Mouse (Mus musculus): ENCODE results near the gene Mef2c. TPM values are rescaled to one million over a fixed set of nuclear protein-coding genes. Genes with fewer than 3 reads are reported as not detected.

The Mef2c gene
- polyA plus RNA-seq (2015; fragmentation: Nextera tagmentation; extraction: Ambion mirVana), result 26.3 and 30.6 TPM in 2 replicates

DNA sequence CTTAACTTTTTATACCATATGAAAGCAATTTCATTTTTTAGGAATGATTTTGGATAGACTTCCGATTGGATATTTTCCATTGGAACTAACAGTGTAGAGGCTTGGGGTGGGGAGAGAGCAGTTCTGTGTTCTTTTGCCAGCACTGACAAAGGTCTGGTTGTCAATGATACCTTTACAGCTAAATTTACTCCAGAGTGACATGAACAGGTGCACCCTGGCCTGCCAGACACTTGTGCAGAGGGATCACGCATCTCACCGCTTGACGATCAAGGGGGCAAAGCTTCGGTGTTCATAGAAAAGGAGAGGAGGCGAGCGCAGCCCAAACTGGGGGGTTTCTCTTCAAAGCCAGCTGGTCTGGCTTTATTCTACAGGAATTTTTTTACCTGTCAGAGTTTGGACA, at the start of gene Mef2c:
Gene Mef2c, plus strand, starts transcription at position 116 of the 400 bp plus-strand sequence.
- no peak within 1 kb of the TSS for H3K27ac ChIP-seq (ENCODE audit: low read length)

DNA sequence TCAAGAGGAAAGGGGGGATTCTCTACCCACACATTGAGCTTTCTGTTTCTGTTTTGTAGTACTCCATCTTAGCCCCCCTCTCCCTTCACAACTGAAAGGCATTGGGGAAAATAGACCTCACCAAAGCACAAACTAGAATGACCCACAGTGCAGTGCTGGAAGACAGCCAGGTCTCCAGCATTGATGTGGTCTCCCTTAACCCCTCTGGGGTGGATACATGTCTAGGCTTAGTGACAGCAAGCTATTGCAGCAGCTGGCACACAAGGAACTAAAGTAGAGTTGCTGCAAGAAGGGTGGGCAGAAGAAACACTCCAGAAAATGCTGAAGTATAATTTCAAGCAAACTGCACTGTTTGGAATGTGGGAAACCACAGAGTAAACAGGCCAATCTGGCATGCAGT, 45.1 kb upstream of the Mef2c start:
- Histone ChIP-seq H3K4me3 (ENCODE audit: low read length) (no peak overlapping the region), H3K9ac (ENCODE audit: low read depth, low read length) (no peak overlapping the region), H3K4me2 (ENCODE audit: low read depth, low read length) (no peak overlapping the region), H3K4me1 (ENCODE audit: control insufficient read depth, insufficient read depth, low read length) (no peaks in the 10 kb centered on the region), H3K27ac (ENCODE audit: low read length) (no peak overlapping the region), H3K9me3 (ENCODE audit: control insufficient read depth, low read length) (no peaks in the 10 kb centered on the region), H3K27me3 (replicated peaks; ENCODE audit: control insufficient read depth, insufficient read depth, low read length) (no peaks in the 10 kb centered on the region), H3K36me3 (ENCODE audit: control insufficient read depth, insufficient read depth, low read length) (no peaks in the 10 kb centered on the region)
- no peak for ATAC-seq

More for the DNA sequence above, at the start of gene Mef2c:
- no peak for ATAC-seq
- Histone ChIP-seq H3K9me3 (ENCODE audit: control insufficient read depth, low read length) (no peaks in the 10 kb centered on the region), H3K4me2 (ENCODE audit: low read depth, low read length) (no peak within 1 kb of the TSS), H3K27me3 (replicated peaks; ENCODE audit: control insufficient read depth, insufficient read depth, low read length) (no peaks in the 10 kb centered on the region), H3K4me3 (ENCODE audit: low read length) (no peak within 1 kb of the TSS), H3K36me3 (ENCODE audit: control insufficient read depth, insufficient read depth, low read length) (no peaks in the 10 kb centered on the region), H3K4me1 (ENCODE audit: control insufficient read depth, insufficient read depth, low read length) (no peaks in the 10 kb centered on the region), H3K9ac (ENCODE audit: low read depth, low read length) (no peak within 1 kb of the TSS)
- WGBS, result 90% methylated on average over 7 of the region's 7 CpGs

GRCm38 (mm10) chr13:83459600-83459999, 44.2 kb upstream of the Mef2c start:
- Histone ChIP-seq H3K4me1 (ENCODE audit: control insufficient read depth, insufficient read depth, low read length) (no peaks in the 10 kb centered on the region), H3K27me3 (replicated peaks; ENCODE audit: control insufficient read depth, insufficient read depth, low read length) (no peaks in the 10 kb centered on the region), H3K27ac (ENCODE audit: low read length) (no peak overlapping the region), H3K9ac (ENCODE audit: low read depth, low read length) (no peak overlapping the region), H3K36me3 (ENCODE audit: control insufficient read depth, insufficient read depth, low read length) (no peaks in the 10 kb centered on the region), H3K4me3 (ENCODE audit: low read length) (no peak overlapping the region), H3K9me3 (ENCODE audit: control insufficient read depth, low read length) (no peaks in the 10 kb centered on the region), H3K4me2 (ENCODE audit: low read depth, low read length) (no peak overlapping the region)
- ATAC-seq, result no peak
- WGBS, result 92% methylated on average over 3 of the region's 3 CpGs

DNA sequence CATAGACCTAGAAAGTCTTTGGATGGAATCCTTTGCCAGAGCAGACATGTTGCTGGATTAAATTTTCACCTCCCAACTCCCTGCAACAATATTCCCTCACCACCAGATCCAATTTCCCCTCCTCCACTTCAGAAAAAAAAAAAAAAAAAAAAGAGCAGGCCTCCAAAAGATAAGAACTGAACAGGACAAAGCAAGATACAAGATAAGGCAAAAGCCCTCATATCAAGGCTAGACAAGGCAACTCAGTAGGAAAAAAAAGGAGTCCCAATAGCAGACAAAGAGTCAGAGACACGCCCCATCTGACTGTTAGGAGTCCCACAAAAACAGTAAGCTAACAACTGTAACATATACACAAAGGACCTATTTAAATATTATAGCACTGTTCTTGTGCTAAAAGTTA, 43.2 kb upstream of the Mef2c start:
- H3K27ac ChIP-seq (ENCODE audit: low read length), result no peak overlapping the region
- no peak overlapping the region for H3K9ac ChIP-seq (ENCODE audit: low read depth, low read length)
- ATAC-seq, result no peak
- no peaks in the 10 kb centered on the region for H3K9me3 ChIP-seq (ENCODE audit: control insufficient read depth, low read length)
- no peak overlapping the region for H3K4me3 ChIP-seq (ENCODE audit: low read length)
- H3K4me1 ChIP-seq (ENCODE audit: control insufficient read depth, insufficient read depth, low read length), result no peaks in the 10 kb centered on the region
- no peaks in the 10 kb centered on the region for H3K27me3 ChIP-seq (replicated peaks; ENCODE audit: control insufficient read depth, insufficient read depth, low read length)
- no peak overlapping the region for H3K4me2 ChIP-seq (ENCODE audit: low read depth, low read length)
- H3K36me3 ChIP-seq (ENCODE audit: control insufficient read depth, insufficient read depth, low read length), result no peaks in the 10 kb centered on the region
- 83% methylated on average over 1 of the region's 1 CpGs for WGBS

DNA sequence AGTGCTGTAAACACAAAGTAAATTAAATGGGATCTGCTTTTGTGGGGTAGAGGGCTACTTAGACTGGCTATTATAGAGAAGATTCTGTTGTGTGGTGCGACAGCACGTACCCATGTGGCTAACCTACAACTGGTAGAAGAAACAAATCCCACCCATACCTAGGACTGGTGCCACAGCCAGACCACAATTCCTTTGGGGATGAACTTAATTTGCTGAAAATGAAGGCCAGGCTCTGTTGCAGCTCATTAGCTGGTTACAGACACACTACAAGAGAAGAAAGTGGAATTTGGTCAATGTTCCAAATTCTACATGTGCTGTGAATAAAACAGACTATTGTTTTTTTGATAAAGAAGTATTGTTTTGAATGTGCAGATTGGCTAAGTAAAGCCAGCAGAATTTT, 42.3 kb upstream of the Mef2c start:
- Histone ChIP-seq H3K4me2 (ENCODE audit: low read depth, low read length) (no peak overlapping the region), H3K4me3 (ENCODE audit: low read length) (no peak overlapping the region), H3K27me3 (replicated peaks; ENCODE audit: control insufficient read depth, insufficient read depth, low read length) (no peaks in the 10 kb centered on the region), H3K27ac (ENCODE audit: low read length) (no peak overlapping the region), H3K4me1 (ENCODE audit: control insufficient read depth, insufficient read depth, low read length) (no peaks in the 10 kb centered on the region), H3K36me3 (ENCODE audit: control insufficient read depth, insufficient read depth, low read length) (no peaks in the 10 kb centered on the region), H3K9me3 (ENCODE audit: control insufficient read depth, low read length) (no peaks in the 10 kb centered on the region), H3K9ac (ENCODE audit: low read depth, low read length) (no peak overlapping the region)
- no peak for ATAC-seq
- 71% methylated on average over 2 of the region's 2 CpGs for WGBS

- Histone ChIP-seq H3K4me1 (ENCODE audit: control insufficient read depth, insufficient read depth, low read length) (no peaks in the 10 kb centered on the region), H3K9ac (ENCODE audit: low read depth, low read length) (no peak overlapping the region), H3K27me3 (replicated peaks; ENCODE audit: control insufficient read depth, insufficient read depth, low read length) (no peaks in the 10 kb centered on the region), H3K4me3 (ENCODE audit: low read length) (no peak overlapping the region), H3K36me3 (ENCODE audit: control insufficient read depth, insufficient read depth, low read length) (no peaks in the 10 kb centered on the region), H3K4me2 (ENCODE audit: low read depth, low read length) (no peak overlapping the region), H3K9me3 (ENCODE audit: control insufficient read depth, low read length) (no peaks in the 10 kb centered on the region), H3K27ac (ENCODE audit: low read length) (no peak overlapping the region)
- WGBS, result 84% methylated on average over 5 of the region's 5 CpGs
- no peak for ATAC-seq
These were observed 37.1 kb upstream of the Mef2c start for GRCm38 (mm10) chr13:83466756-83467155.

DNA sequence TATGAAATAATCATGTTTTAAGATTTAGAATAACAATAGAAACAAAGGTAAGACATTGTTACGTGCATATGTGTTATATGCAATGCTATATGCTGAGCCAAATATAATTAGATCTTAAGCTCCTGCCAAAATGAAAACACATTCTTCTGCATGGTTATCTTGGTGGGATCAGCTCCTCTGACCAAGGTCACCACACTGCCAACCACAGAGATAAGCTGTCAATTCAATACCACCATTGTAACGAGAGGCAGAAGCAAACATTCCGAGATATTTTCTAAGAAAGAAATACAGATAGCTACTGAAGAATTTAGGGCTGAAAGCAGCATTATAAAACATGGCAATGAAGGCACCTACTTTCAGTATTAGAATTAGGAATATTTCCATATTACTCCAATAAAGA, 35.0 kb upstream of the Mef2c start:
- Histone ChIP-seq H3K4me2 (ENCODE audit: low read depth, low read length) (no peak overlapping the region), H3K9me3 (ENCODE audit: control insufficient read depth, low read length) (no peaks in the 10 kb centered on the region), H3K4me3 (ENCODE audit: low read length) (no peak overlapping the region), H3K4me1 (ENCODE audit: control insufficient read depth, insufficient read depth, low read length) (no peaks in the 10 kb centered on the region), H3K27ac (ENCODE audit: low read length) (no peak overlapping the region), H3K9ac (ENCODE audit: low read depth, low read length) (no peak overlapping the region), H3K36me3 (ENCODE audit: control insufficient read depth, insufficient read depth, low read length) (no peaks in the 10 kb centered on the region), H3K27me3 (replicated peaks; ENCODE audit: control insufficient read depth, insufficient read depth, low read length) (no peaks in the 10 kb centered on the region)
- ATAC-seq, result no peak
- WGBS, result 54% methylated on average over 3 of the region's 3 CpGs

DNA sequence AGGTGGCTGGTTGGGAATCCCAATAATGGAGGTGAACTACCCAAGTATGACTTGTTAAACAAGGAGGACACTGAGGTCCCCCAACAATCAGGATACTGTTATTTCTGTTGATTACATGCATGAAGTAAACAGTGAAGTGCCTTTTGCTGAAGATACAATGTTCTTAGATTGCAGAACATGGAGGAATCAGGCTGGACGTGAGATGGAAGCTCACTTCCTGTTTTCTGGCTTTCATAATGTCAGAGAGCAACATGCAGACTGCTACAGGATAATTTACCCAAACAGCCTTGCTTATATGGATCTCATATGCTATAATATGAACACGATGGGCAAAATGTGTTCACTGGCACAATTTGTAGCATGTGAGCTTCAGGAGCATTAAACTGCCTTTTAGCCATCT, 30.1 kb upstream of the Mef2c start:
- Histone ChIP-seq H3K9me3 (ENCODE audit: control insufficient read depth, low read length) (no peaks in the 10 kb centered on the region), H3K9ac (ENCODE audit: low read depth, low read length) (no peak overlapping the region), H3K27ac (ENCODE audit: low read length) (no peak overlapping the region), H3K4me3 (ENCODE audit: low read length) (no peak overlapping the region), H3K27me3 (replicated peaks; ENCODE audit: control insufficient read depth, insufficient read depth, low read length) (no peaks in the 10 kb centered on the region), H3K4me1 (ENCODE audit: control insufficient read depth, insufficient read depth, low read length) (no peaks in the 10 kb centered on the region), H3K4me2 (ENCODE audit: low read depth, low read length) (no peak overlapping the region), H3K36me3 (ENCODE audit: control insufficient read depth, insufficient read depth, low read length) (no peaks in the 10 kb centered on the region)
- ATAC-seq, result no peak
- 81% methylated on average over 2 of the region's 2 CpGs for WGBS

DNA sequence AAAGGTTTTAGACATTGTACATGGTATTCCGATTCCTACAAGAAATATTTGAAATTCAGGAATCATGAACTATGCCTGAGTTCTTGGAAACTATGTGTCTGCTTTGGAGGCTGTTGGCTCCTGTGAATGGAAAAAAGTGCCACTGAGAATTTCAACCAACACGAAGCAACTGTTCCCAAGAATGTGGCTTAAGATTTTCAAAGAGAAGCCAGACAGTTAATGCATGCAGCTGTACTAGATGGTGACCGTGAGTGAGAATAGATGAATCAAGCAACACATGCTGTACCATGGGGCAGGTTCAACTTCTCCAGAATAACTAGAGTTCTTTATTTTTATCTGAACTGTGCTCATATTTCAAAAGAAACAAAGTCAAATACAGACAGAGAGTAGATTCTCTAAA, 23.4 kb upstream of the Mef2c start:
- no peak overlapping the region for H3K9ac ChIP-seq (ENCODE audit: low read depth, low read length)
- no peak for ATAC-seq
- no peak overlapping the region for H3K27ac ChIP-seq (ENCODE audit: low read length)
- H3K9me3 ChIP-seq (ENCODE audit: control insufficient read depth, low read length), result no peaks in the 10 kb centered on the region
- no peaks in the 10 kb centered on the region for H3K27me3 ChIP-seq (replicated peaks; ENCODE audit: control insufficient read depth, insufficient read depth, low read length)
- no peak overlapping the region for H3K4me2 ChIP-seq (ENCODE audit: low read depth, low read length)
- no peaks in the 10 kb centered on the region for H3K36me3 ChIP-seq (ENCODE audit: control insufficient read depth, insufficient read depth, low read length)
- WGBS, result 72% methylated on average over 3 of the region's 3 CpGs
- H3K4me1 ChIP-seq (ENCODE audit: control insufficient read depth, insufficient read depth, low read length), result no peaks in the 10 kb centered on the region
- H3K4me3 ChIP-seq (ENCODE audit: low read length), result no peak overlapping the region

DNA sequence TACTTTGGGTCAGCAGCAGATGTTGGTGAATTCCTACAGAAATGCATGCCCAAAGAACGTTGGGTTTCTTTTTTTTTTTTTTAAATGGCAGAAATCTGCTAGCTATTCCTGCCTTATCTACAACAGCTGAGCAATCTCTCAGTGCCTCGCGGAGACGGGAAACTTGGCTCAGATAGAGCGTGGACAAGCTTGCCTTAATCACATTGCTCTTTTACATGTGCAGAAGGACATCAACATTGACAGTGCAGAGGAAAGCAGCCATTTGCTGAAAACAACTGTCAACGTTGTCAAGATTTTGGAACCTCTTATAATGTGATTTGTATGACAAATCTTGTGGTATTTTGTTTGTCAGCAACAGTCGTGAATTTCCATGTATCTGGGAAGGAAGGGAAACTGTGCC, 22.5 kb upstream of the Mef2c start:
- H3K27me3 ChIP-seq (replicated peaks; ENCODE audit: control insufficient read depth, insufficient read depth, low read length), result no peaks in the 10 kb centered on the region
- no peak for ATAC-seq
- H3K27ac ChIP-seq (ENCODE audit: low read length), result no peak overlapping the region
- WGBS, result 59% methylated on average over 7 of the region's 7 CpGs
- H3K36me3 ChIP-seq (ENCODE audit: control insufficient read depth, insufficient read depth, low read length), result no peaks in the 10 kb centered on the region
- H3K4me2 ChIP-seq (ENCODE audit: low read depth, low read length), result no peak overlapping the region
- no peak overlapping the region for H3K9ac ChIP-seq (ENCODE audit: low read depth, low read length)
- H3K9me3 ChIP-seq (ENCODE audit: control insufficient read depth, low read length), result no peaks in the 10 kb centered on the region
- H3K4me1 ChIP-seq (ENCODE audit: control insufficient read depth, insufficient read depth, low read length), result no peaks in the 10 kb centered on the region
- H3K4me3 ChIP-seq (ENCODE audit: low read length), result no peak overlapping the region
